Mouse (Mus musculus) monocyte, adult 2 months (primary cell): ENCODE data around the gene Hist1h4f.
"Not testable (repeated sequence)": the region's sequence is repeated elsewhere in the genome, so short reads cannot be mapped to it uniquely, and the experiment has no call there.

Source experiments
- DNase-seq, 2 experiments: peaks; one replicate each; pipeline ENCODE4 v3.0.0; 2022; ENCODE audit warnings: low spot score in 2 of 2, low read depth in 1 of 2

Hist1h4f gene

DNA sequence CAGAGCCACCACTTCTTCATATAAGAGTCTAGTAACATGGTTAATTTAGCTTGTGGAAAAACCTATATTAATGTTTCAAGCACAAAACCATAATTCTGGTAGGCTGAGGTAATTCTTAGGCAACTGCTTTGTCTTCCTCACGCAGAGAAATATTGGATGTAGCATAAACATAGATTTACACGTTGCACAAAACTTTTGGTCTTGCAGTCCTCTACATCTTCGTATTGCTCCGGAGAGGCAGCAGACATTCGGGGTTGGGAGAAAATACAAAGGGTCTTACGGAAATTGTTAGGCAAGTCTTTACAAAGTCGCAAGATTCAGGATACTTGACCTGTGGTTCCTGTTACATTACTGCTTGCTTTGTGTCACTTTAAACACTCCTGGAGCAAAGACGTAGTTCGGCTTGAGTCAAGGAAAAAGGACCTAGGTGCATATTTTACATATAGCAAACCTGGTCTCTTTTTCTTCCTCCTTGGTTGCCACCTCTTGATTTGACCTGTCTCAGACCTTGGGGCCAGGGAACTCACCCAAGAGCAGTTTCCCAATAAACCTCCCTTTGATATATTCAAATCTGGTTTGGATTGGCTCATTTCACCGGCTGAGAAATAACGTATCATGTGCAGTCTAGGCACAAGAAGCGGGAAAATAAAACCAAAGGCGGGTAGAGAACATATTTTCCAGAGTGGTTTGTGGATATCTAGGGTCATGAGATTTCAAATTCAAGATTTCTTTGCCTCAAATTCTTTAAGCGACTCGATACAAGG, 16.9 kb downstream of the Hist1h4f start:
- no peak for DNase-seq

DNA sequence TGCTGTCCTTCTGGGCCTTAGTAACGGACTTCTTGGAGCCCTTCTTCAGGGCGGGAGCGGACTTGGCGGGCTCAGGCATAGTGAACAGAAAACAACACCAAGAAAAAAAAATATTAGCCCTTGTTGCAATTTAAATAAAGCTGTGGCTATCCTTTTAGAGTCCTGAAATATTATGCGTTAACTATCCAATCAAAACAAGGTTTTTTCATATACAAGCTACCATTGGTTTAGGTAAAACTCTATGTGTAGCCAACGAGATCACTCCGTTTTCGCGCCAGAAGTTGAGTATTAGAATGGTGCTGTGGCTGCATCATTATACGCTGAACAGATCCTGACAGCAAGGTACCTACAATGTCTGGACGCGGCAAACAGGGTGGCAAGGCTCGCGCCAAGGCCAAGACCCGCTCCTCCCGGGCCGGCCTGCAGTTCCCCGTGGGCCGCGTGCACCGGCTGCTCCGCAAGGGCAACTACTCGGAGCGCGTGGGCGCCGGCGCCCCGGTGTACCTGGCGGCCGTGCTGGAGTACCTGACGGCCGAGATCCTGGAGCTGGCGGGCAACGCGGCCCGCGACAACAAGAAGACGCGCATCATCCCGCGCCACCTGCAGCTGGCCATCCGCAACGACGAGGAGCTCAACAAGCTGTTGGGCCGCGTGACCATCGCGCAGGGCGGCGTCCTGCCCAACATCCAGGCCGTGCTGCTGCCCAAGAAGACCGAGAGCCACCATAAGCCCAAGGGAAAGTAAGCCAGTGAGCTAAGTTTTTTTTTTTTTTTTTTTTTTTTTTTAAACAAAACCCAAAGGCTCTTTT, 17.7 kb downstream of the Hist1h4f start, which contains the start of gene Hist1h2af:
Gene Hist1h2af, plus strand, starts transcription at position 347 of the 808 bp plus-strand sequence.
- not testable (repeated sequence) for DNase-seq

DNA sequence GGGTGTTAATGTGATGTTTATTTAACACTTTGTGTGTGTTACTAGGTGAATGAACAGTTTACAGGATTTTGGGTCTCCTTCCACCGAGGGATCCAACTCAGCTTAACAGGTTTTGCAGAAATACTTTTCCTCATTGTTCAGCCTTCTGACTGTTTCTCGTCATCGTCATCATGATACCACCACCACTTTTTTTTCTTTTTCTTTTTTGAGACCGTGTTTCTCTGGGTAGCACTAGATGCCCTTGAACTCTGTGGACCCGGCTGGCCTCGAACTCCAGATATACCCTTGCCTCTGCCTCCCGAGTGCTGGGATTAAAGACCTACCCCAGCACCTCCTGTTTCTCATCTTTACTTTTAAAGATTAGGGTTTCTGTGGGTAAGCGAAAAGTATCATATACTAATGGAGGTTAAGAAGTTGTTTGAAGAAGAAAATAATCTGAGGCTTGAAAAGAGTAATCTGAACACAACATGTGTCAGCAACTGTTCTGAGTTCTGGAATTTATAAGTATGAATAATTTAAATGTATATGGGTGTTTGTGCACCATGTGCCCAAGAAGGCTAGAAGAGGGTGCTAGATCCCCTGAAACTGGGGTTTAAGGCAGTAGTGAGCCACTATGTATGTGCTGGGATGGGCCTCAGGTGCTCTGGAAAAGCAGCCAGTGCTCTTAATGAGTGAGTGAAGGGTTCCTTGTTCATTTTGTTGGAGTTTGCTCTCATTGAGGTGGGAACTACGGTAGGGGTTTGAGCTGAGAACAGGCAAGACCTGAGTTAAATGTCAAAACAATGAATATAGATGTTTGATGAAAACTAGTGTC, 19.0 kb downstream of the Hist1h4f start:
- no peak for DNase-seq

DNA sequence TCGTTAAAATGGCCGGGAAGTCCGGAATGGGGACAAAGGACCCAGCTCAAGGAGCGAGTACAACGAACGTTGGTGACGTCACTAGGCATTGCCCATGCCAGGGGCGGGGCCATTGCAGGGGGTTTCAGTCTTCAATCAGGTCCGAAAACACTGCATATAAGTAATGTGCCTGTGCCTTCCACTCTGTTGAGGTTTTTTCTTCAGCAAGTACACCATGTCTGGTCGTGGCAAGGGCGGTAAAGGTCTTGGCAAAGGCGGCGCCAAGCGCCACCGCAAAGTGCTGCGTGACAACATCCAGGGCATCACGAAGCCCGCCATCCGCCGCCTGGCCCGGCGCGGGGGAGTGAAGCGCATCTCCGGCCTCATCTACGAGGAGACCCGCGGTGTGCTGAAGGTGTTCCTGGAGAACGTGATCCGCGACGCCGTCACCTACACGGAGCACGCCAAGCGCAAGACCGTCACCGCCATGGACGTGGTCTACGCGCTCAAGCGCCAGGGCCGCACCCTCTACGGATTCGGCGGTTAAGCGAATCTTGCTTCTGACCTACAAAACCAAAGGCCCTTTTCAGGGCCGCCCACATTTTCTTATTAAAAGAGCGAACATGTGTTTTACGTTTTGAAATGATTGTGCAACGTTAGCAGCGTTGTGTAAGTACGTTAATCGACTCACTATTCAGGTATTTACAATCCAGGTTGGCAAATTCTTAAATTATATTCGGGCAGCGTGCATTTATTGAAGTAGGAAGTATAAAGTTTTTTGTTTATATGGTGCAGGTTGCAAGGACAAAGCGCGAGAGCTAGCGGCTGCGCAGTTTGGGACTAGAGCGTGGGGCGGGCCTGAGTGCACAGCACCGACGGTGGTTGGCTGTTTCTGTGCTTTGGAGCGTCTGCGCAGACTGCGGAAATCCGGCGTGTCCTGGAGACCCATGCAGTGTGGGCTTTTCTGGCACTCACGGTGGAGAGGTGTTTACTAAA, 20.3 kb downstream of the Hist1h4f start, which contains the start of gene Hist1h4h:
Gene Hist1h4h, plus strand, starts transcription at position 150 of the 975 bp plus-strand sequence.
- DNase-seq = peak; percentile 92 to 94

DNA sequence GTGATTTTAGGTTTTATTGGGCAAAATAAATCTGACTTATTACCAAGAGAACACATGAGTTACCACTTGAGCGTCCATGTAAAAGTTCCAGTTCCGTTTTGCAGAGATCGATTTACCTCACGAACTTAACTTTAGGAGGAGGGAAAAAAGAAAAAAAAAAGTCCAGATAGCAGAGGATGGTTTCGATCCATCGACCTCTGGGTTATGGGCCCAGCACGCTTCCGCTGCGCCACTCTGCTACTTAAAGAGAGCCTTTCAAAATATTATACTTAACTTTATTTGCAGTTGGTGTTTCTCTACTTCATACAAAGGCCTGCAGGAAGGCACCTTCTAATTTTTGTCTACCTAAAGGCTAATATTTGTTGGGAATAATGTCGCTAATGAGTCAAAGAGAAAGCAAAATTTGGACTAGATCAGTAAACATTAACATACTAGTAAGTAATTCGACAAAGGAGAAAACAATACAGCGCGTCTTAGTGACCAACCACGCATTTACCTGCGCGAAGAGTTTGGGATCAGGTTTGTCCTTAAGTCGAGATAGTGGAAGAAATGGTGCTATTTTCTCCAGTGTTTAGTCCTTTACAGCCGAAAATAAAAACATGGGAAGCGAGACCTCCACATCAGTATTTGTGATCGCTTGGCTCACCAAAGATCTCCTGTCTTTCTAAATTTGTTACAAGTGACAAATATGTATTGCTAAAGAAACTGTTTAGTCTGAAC, 21.1 kb downstream of the Hist1h4f start:
- peak; percentile 59 to 68 for DNase-seq

DNA sequence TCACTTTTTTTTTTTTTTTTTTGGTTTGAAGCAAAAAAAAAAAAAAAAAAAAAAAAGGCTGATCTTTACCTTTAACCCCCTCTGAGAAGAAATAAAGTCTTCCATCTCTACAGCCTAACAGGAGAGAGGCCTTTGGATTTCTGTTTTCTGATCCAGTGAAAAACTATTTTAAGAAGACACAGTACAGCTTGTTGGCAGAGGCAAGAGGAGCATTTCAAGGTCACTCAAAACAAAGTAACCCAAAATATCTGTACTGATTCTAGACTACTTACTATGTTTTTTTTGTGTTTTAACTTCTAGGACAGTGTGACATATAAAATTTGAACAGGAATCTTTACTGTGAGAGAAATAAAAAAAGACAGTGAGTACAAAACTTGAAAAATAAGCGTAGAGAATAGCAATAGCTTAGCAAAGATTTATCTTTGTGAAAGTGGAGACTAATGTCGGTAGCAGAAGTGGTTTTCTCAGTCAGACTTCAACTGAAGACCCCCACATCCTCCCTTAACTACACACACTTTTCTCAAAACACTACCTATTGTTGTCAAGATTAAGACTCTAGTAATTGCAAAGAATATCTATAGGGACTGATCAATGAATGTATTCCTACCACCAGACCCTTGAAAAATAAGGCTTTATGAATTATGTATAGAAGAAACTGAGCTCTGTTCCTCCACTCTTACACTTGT, 21.8 kb downstream of the Hist1h4f start:
- no peak for DNase-seq

DNA sequence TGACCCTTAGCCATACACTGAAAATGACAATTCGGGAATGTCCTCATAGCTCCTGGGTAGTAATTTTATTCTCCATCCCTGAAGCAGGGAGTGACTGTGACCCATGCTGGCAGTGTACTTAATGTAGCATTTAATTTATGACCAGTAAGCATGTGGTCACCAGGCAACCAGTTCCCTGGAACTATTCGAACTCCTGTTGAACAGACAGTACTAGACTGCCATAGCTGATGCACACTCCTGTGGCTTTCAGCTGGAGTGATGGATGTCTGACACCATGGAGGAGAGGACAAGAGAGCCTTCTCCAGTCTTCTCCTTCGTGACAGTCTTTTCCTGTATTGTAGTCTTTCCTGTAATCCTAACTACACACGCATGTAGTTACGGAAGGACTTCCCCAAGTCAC, 22.4 kb downstream of the Hist1h4f start:
- DNase-seq = no peak

DNA sequence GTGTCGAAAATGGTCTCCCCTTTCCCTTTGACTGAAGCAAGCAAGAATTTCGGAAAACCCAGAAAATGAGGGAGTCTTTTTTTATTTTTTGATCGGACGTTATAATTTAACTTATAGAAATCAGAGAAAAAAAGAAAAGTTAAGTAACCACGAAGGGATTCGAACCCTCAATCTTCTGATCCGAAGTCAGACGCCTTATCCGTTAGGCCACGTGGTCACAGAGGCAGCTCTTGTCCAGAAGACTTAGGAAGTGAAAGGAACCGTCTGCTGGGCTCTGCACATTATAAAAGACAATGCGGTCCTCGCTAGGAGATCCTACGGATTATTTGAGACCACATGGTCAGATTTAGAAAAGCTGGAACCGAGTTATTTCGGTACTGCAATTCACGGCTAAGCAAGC, 25.1 kb downstream of the Hist1h4f start:
- peak; percentile 76 to 80 for DNase-seq

DNA sequence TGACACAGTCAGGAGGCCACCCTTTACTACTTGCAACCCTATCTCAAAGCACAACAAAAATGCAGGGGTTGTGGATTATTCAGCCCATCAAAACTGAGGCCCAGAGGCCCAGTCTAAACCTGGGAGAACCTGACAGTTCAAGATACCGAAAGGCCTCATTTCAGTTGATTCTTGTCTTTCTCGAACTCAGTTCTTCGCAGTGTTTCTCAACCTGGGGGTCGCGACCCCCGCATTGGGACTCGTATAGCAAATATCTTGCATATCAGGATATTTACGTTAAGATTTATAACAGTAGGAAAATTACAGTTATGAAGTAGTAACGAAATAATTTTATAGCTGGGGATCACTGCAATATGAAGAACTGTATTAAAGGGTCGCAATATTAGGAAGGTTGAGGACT, 25.5 kb downstream of the Hist1h4f start:
- DNase-seq = no peak

DNA sequence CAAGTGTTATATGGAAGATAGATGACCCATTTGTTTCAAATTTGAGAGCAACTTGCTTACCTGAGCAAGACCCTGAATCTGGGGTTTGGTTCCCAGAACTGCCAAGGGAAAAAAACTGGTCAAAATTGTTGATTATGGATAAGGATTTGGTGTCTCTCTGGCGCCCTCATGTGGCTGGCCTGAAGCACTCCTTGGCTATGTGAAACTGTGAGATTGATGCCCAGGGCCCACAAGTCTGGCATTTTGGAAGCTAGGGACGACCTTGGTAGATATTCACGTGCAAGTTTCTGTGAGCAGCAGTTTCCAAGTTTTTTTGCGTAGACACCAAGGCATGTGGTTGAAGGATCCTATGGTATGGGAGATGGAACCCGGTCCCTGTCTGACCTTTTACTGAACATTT, 26.8 kb downstream of the Hist1h4f start:
- DNase-seq = peak in 1 of 2 experiments; percentile 64

DNA sequence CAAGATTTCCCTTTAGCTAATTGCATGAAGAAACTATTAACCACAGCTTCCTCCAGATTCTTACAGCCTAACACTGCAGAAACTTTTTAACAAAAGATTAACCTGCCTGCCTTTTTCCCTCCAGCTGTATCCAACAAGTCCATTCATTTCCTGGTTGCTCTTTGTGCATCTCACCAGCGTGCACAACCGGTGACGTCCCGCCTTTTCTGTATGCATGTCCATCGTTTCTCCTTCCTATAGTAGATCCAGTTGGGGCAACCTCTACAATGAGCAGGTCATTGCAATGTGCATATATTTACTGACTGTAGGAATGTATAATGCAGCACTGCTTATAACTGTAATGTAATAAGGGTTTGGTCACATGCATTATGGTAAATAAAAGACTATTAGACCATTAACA, 27.5 kb downstream of the Hist1h4f start:
- no peak for DNase-seq

DNA sequence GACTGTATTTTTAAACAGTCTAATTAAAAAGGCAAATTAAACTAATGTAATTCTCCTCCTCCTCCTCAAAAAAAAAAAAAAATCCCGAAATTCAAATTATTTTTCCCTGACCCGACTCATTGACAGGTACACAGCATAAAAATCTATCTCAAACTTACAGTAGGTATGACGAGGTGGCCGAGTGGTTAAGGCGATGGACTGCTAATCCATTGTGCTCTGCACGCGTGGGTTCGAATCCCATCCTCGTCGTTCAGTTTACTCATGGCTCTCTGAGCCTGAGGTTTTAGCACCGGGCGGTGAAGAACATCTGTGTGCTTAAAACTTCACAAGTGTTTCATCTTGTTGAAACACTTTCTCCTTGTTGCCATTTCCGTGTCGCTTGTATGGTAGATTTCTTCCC, 29.7 kb downstream of the Hist1h4f start:
- DNase-seq = peak; percentile 54 to 73

DNA sequence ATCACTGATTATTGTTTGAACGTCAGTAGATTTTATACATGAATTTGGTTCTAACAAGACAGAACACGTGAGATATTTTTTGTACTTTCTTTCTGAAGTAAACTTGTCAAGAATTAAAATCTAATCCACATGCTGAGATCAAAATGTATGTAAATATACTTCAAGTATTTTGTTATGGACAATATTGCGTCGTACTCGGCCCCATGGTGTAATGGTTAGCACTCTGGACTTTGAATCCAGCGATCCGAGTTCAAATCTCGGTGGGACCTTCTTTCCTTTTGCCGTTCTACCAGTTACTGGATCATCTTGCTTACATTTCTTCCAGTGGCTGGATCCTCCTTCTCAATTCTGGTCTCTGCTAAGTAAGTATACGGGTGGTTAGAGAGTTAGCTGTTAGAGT, 32.0 kb downstream of the Hist1h4f start:
- peak; percentile 57 to 77 for DNase-seq

DNA sequence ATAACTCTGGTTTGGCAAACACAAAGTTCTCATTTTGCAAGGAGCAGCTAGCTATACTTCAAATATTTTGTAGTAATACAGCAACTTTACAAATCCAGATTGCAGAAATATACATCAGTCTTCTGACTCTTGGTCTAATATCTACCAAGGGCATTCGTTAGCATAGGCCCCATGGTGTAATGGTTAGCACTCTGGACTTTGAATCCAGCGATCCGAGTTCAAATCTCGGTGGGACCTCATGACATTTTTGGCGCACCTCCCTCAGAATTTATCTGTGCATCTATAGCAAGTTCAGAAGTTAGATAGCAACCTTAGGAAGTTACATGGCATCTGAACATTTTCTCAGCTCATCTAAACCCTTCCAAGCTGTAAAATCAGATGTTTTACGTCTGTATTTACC, 32.6 kb downstream of the Hist1h4f start:
- peak; percentile 75 to 81 for DNase-seq

DNA sequence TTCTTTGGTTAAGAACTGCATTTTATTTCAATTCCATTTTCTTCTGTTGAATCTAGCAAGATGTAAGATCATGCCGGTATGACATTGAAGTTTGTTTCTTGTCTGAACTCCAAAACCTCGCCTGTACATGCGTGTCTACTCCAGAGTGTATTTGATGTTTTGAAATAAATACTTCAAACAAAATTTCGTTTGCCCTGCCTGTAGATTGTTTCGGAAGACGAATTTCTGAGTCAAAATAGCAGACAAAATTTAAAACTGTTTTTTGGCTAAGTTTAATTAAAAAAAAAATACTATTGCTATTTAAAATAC, 33.2 kb downstream of the Hist1h4f start:
- no peak for DNase-seq

DNA sequence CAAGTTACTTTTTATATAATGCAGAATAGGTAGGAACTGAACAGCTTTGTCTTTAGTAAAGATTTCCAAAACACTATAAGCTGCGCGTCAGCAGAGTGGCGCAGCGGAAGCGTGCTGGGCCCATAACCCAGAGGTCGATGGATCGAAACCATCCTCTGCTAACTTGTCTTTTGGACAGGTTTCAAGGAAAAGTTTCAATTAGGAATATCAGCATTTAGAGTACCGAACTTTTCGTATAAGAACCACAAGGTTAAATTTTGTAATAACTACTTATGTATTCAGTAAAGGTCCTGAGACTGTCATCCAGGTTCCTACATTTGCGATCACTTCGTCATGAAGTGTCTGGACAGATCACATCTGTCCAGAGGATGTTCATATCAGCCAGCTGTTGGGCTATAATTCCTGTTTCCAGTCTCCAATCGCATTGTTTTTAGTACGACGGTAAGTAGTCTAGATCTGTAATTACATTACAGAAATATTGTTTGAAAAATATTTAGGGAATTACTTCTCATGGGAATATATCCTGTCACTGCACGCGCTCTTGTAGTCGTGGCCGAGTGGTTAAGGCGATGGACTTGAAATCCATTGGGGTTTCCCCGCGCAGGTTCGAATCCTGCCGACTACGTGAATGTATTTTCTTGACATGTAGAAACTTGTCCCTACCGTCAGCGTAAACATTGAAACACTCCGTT, 33.7 kb downstream of the Hist1h4f start:
- DNase-seq = peak; percentile 88 to 92

DNA sequence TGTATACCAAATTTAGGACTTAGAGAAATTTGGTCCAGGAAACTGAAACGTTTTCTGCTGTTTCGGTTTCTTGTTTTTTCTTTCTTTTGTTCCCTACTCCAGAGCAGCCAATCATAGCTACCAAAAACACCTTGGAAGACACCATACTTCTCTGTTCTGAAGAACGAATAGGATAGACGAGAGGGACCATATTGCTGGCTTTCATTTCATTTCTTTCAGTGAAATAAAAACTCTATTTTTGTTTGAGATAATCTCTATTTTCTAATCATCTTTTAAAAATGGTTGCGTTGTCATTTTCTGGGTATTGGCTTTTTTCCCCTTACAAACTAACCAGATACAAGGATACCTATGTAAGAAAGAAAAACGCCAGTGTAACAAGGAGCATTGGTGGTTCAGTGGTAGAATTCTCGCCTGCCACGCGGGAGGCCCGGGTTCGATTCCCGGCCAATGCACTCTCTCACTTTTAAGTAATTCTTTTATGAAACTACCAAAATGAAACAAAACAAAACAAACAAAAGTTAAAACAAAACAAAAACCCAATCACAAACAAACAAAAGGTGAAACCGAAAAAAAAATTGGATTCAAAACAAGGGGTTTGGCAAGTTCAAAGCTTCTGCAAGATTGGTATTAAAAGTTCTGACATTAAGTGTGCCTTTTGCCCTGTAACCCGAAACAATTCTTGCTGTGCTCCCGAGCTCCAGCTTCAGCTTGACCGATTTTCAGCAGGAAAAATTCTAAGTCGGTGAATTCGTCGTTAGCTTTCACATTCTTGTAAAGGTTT, 34.4 kb downstream of the Hist1h4f start:
- DNase-seq = peak in 1 of 2 experiments; percentile 71
